Mouse (Mus musculus): ENCODE results near the gene Evi2b. TPM values are rescaled to one million over a fixed set of nuclear protein-coding genes. Genes with fewer than 3 reads are reported as not detected.

Evi2b gene
- total RNA-seq, 2 experiments from 2014 or later: 1.6 to 2.5 TPM

GRCm38 (mm10) chr11:79522944-79523343, 618 bp downstream of the Evi2b start:
- no peak for DNase-seq (ENCODE audit: low spot score in 2 of 2)

GRCm38 (mm10) chr11:79521930-79522329, 1.6 kb downstream of the Evi2b start:
- no peak for DNase-seq (ENCODE audit: low spot score in 2 of 2)

GRCm38 (mm10) chr11:79520772-79521171, 2.8 kb downstream of the Evi2b start:
- DNase-seq (ENCODE audit: low spot score in 2 of 2): no peak

GRCm38 (mm10) chr11:79519878-79520291, 3.7 kb downstream of the Evi2b start:
- no peak for DNase-seq (ENCODE audit: low spot score in 2 of 2)

GRCm38 (mm10) chr11:79519299-79519698, 4.3 kb downstream of the Evi2b start:
- no peak for DNase-seq (ENCODE audit: low spot score in 2 of 2)

- DNase-seq (ENCODE audit: low spot score in 2 of 2): no peak
Measured at GRCm38 (mm10) chr11:79515798-79516197, 7.8 kb downstream of the Evi2b start.

GRCm38 (mm10) chr11:79515331-79515730, 8.2 kb downstream of the Evi2b start:
- no peak for DNase-seq (ENCODE audit: low spot score in 2 of 2)

- DNase-seq (ENCODE audit: low spot score in 2 of 2): no peak
Measured at GRCm38 (mm10) chr11:79511970-79512369, 11.6 kb downstream of the Evi2b start.

- no peak for DNase-seq (ENCODE audit: low spot score in 2 of 2)
Measured at GRCm38 (mm10) chr11:79504506-79504905, 19.1 kb downstream of the Evi2b start.

- no peak for DNase-seq (ENCODE audit: low spot score in 2 of 2)
Measured at GRCm38 (mm10) chr11:79503845-79504244, 19.7 kb downstream of the Evi2b start, which contains the start of gene Omg. TSS of gene Omg (minus strand) at chr11:79504084.

GRCm38 (mm10) chr11:79502917-79503316, 20.6 kb downstream of the Evi2b start:
- no peak for DNase-seq (ENCODE audit: low spot score in 2 of 2)

GRCm38 (mm10) chr11:79494976-79495800, 28.4 kb downstream of the Evi2b start:
- no peak for DNase-seq (ENCODE audit: low spot score in 2 of 2)

- DNase-seq (ENCODE audit: low spot score in 2 of 2): no peak
Measured at GRCm38 (mm10) chr11:79484721-79485120, 38.8 kb downstream of the Evi2b start.

GRCm38 (mm10) chr11:79483876-79484528, 39.6 kb downstream of the Evi2b start:
- DNase-seq (ENCODE audit: low spot score in 2 of 2): no peak

- DNase-seq (ENCODE audit: low spot score in 2 of 2): no peak
Measured at GRCm38 (mm10) chr11:79483392-79483791, 40.2 kb downstream of the Evi2b start.

GRCm38 (mm10) chr11:79468097-79468496, 55.5 kb downstream of the Evi2b start:
- no peak for DNase-seq (ENCODE audit: low spot score in 2 of 2)

Other genes starting within 250 kb of the Evi2b start
- gene Gm9964, start 226.9 kb downstream of the Evi2b start, total RNA-seq (2021): under 1 TPM in 1 of 2 experiments, not detected in 1; 0.76 TPM
- gene Nf1, start 184.1 kb downstream of the Evi2b start, total RNA-seq (2021): 10 to 100 TPM; 74.9 to 76.1 TPM
- gene Omg, start 19.7 kb downstream of the Evi2b start, total RNA-seq (2021): 1 to 10 TPM; 8.1 to 9.7 TPM
- under 1 TPM; 0.17 TPM for gene Evi2, start 6.8 kb upstream of the Evi2b start, total RNA-seq (2021)
- 1 to 10 TPM; 2.2 to 2.8 TPM for gene Evi2a, start 6.8 kb upstream of the Evi2b start, total RNA-seq (2021)
- gene Rab11fip4, start 67.5 kb upstream of the Evi2b start, total RNA-seq (2021): 10 to 100 TPM in 1 of 2 experiments, 1 to 10 TPM in 1; 6.8 to 12.4 TPM

Measured in adrenal gland, postnatal 4 days (tissue).